Mouse (Mus musculus): ENCODE measurements around the gene Sla2.
"Not testable (repeated sequence)": the region's sequence is repeated elsewhere in the genome, so short reads cannot be mapped to it uniquely, and the experiment has no call there.

The Sla2 gene

GRCm38 (mm10) chr2:156864481-156864880 is 22.5 kb downstream of the Sla2 start:
- DNase-seq (ENCODE audit: low spot score): no peak

- DNase-seq (ENCODE audit: low spot score): no peak
Measured at GRCm38 (mm10) chr2:156863487-156864160, 23.4 kb downstream of the Sla2 start.

GRCm38 (mm10) chr2:156862772-156863486 is 24.1 kb downstream of the Sla2 start, which contains the start of gene Rab5if:
Gene Rab5if (plus strand): TSS chr2:156863128.
- DNase-seq (ENCODE audit: low spot score): peak; percentile 94

GRCm38 (mm10) chr2:156862041-156862717 is 24.8 kb downstream of the Sla2 start:
- DNase-seq (ENCODE audit: low spot score): no peak

- no peak for DNase-seq (ENCODE audit: low spot score)
Measured at GRCm38 (mm10) chr2:156858671-156859070, 28.3 kb downstream of the Sla2 start.

- DNase-seq (ENCODE audit: low spot score): no peak
Measured at GRCm38 (mm10) chr2:156857835-156858234, 29.2 kb downstream of the Sla2 start, which contains the start of gene 4930518I15Rik. Gene 4930518I15Rik (minus strand): TSS chr2:156857946.

GRCm38 (mm10) chr2:156857385-156857791 is 29.6 kb downstream of the Sla2 start:
- no peak for DNase-seq (ENCODE audit: low spot score)

- DNase-seq (ENCODE audit: low spot score): no peak
Measured at GRCm38 (mm10) chr2:156856311-156856710, 30.7 kb downstream of the Sla2 start.

GRCm38 (mm10) chr2:156853999-156854771 is 32.8 kb downstream of the Sla2 start:
- DNase-seq (ENCODE audit: low spot score): not testable (repeated sequence)

- DNase-seq (ENCODE audit: low spot score): not testable (repeated sequence)
Measured at GRCm38 (mm10) chr2:156853584-156853983, 33.4 kb downstream of the Sla2 start.

- no peak for DNase-seq (ENCODE audit: low spot score)
Measured at GRCm38 (mm10) chr2:156850505-156850904, 36.5 kb downstream of the Sla2 start.

GRCm38 (mm10) chr2:156848526-156849182 is 38.3 kb downstream of the Sla2 start:
- DNase-seq (ENCODE audit: low spot score): no peak

GRCm38 (mm10) chr2:156847653-156848052 is 39.3 kb downstream of the Sla2 start:
- DNase-seq (ENCODE audit: low spot score): no peak

- DNase-seq (ENCODE audit: low spot score): no peak
Measured at GRCm38 (mm10) chr2:156844715-156845114, 42.3 kb downstream of the Sla2 start.

GRCm38 (mm10) chr2:156843331-156843730 is 43.7 kb downstream of the Sla2 start:
- no peak for DNase-seq (ENCODE audit: low spot score)

GRCm38 (mm10) chr2:156842711-156843110 is 44.3 kb downstream of the Sla2 start:
- no peak for DNase-seq (ENCODE audit: low spot score)

- no peak for DNase-seq (ENCODE audit: low spot score)
Measured at GRCm38 (mm10) chr2:156841841-156842706, 44.9 kb downstream of the Sla2 start.

GRCm38 (mm10) chr2:156841028-156841840 is 45.8 kb downstream of the Sla2 start:
- DNase-seq (ENCODE audit: low spot score): no peak

- DNase-seq (ENCODE audit: low spot score): no peak
Measured at GRCm38 (mm10) chr2:156840301-156841027, 46.5 kb downstream of the Sla2 start.

Measured in left cerebral cortex, adult 11 months (tissue).